Mouse (Mus musculus) forebrain, postnatal 0 days (tissue): ENCODE measurements around the gene Cbx7. TPM values are rescaled to one million over a fixed set of nuclear protein-coding genes. Genes with fewer than 3 reads are reported as not detected.

ENCODE experiments used
- ATAC-seq: fragments of 200-750 bp; cut with Nextera tagmentation; 2 replicates; pipeline ENCODE4 v1.8.0; 2017; ENCODE audit warnings: mild to moderate bottlenecking, moderate library complexity
- DNase-seq: peaks from one replicate; pipeline ENCODE4 v3.0.0-alpha.2; 2015
- H3K27ac ChIP-seq: fragments of 300-500 bp; sonication (generic); 2 replicates; pipeline ENCODE4 v1.5.1; 2014; ENCODE audit warnings: low read depth, mild to moderate bottlenecking, antibody characterized with exemption, low read length, moderate library complexity, mixed read lengths
- H3K27me3 ChIP-seq: fragments of 300-500 bp; sonication (generic); 2 replicates; pipeline ENCODE4 v1.6.1; 2014; ENCODE audit warnings: mild to moderate bottlenecking, low read length, mixed read lengths; ENCODE audit not compliant: insufficient read depth
- H3K36me3 ChIP-seq: fragments of 300-500 bp; sonication (generic); 2 replicates; pipeline ENCODE4 v1.6.1; 2014; ENCODE audit warnings: mild to moderate bottlenecking, moderate library complexity; ENCODE audit not compliant: insufficient read depth
- H3K4me1 ChIP-seq: fragments of 300-500 bp; sonication (generic); 2 replicates; pipeline ENCODE4 v1.6.1; 2014; ENCODE audit warnings: antibody characterized with exemption; ENCODE audit not compliant: insufficient read depth
- H3K4me2 ChIP-seq: fragments of 300-500 bp; sonication (generic); 2 replicates; pipeline ENCODE4 v1.6.1; 2014; ENCODE audit warnings: low read depth, mild to moderate bottlenecking, moderate library complexity
- H3K4me3 ChIP-seq: fragments of 300-500 bp; sonication (generic); 2 replicates; pipeline ENCODE4 v1.5.1; 2014; ENCODE audit warnings: low read depth, low read length, mixed read lengths
- H3K9ac ChIP-seq: fragments of 300-500 bp; sonication (generic); 2 replicates; pipeline ENCODE4 v1.6.1; 2014; ENCODE audit warnings: mild to moderate bottlenecking
- H3K9me3 ChIP-seq: fragments of 300-500 bp; sonication (generic); 2 replicates; pipeline ENCODE4 v1.6.1; 2016; ENCODE audit warnings: low read length
- CTCF ChIP-seq: sonication (generic); IDR thresholded peaks from 2 replicates; pipeline ENCODE4 v1.5.1; 2016; ENCODE audit warnings: antibody characterized with exemption, control low read depth, low read depth
- WGBS: fragments of 180-500 bp; shearing (Covaris S2); extraction: QIAGEN DNeasy Blood & Tissue Kit; methylation state at CpG from one replicate; pipeline ENCODE4 v1.1.7; 2014; 5-methylcytosine and 5-hydroxymethylcytosine counted together
- polyA plus RNA-seq: library from polyadenylated mRNA; unstranded; fragments of >200 nt; fragmentation: Nextera tagmentation; extraction: Ambion mirVana; gene quantifications from 2 replicates; pipeline ENCODE4 v1.2.1, GENCODE M21; 2015
- total RNA-seq: library from RNA; depleted of rRNA; stranded (reverse); fragments of >200 nt; gene quantifications from 2 replicates; pipeline ENCODE4 v1.2.3, GENCODE M21; 2014

Gene Cbx7
- total and polyA plus RNA-seq, 2 experiments from 2014 or later, result 3.1 to 11.1 TPM

DNA sequence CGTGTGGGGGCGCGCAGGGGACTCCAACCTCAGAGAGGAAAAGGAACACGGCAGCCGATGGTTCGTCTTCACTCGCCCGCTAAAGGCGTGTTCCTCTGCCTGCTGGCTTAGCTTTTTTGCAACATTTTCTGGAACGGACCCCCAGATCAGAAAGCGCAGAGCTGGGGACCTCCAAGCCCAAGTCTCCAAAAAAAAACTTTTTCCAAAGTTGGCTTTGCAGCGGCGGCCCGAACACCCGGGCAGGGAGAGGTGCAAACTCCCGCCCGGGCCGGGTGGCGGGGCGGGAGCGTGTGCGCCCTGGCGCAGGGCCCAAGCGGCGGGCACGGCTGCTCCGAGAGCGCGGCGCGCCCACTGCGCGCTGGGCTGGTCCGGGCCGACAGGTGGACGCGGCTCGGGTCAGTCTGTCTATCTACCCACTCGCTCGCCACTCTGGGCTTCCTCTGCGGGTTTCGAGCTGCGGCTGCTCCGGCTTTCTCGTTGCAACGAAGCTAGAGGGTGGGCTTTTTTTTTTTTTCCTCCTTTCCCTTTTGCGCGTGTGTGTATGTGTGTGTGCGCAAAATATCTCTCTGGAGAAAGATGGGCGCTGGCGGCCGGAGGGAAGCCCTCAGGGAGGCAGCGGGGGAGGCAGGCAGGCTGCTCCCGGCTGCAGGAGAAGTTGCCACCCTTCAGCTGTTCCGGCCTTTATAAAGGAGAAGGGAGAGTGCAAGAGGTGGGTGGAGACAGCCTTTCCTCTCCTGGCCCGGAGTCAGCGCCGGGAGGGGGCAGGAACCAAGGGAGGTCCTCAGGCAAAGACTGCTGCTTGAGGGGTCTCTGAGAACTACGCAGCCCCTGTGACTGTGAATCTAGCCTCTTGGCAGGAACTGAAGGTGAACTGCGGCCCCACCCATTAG lies 43.6 kb upstream of the Cbx7 start, which contains the start of gene Pdgfb:
Gene Pdgfb (minus strand): TSS at position 657 of the 890 bp plus-strand sequence.
- DNase-seq (peak; percentile 45), ATAC-seq (no peak)
- no peaks in the 10 kb centered on the region for H3K36me3 ChIP-seq
- H3K27ac ChIP-seq, result no peak within 1 kb of the TSS
- peak within 1 kb of the TSS; percentile 95 for H3K4me2 ChIP-seq
- TF ChIP-seq CTCF, result no peak
- peaks cover 11% of the 10 kb centered on the region; the same call in 1 of the 2 replicates for H3K27me3 ChIP-seq
- H3K9me3 ChIP-seq, result no peaks in the 10 kb centered on the region
- WGBS, result 1% methylated on average over 60 of the region's 60 CpGs
- H3K9ac ChIP-seq, result peak within 1 kb of the TSS; percentile 88
- H3K4me3 ChIP-seq, result peak within 1 kb of the TSS; percentile 76
- peaks cover 7% of the 10 kb centered on the region; the same call in 1 of the 2 replicates for H3K4me1 ChIP-seq

DNA sequence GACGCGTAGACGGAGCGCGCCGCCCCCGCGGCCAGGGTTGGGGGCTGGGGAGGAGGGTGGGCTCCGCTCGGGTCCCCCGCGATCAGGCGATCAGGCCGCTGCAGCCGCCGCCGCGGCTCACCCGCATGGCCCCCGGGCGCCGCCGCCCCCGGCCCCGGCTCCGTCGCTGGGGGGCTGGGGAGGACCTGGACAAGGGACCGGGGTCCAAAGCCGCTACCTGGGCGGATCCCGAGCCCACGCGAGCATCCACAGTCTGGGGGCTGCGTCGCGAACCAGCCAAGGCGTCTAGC lies 43.1 kb upstream of the Cbx7 start:
- H3K27me3 ChIP-seq, result peaks cover 11% of the 10 kb centered on the region; the same call in 1 of the 2 replicates
- no peak for DNase-seq
- 1% methylated on average over 23 of the region's 37 CpGs for WGBS

DNA sequence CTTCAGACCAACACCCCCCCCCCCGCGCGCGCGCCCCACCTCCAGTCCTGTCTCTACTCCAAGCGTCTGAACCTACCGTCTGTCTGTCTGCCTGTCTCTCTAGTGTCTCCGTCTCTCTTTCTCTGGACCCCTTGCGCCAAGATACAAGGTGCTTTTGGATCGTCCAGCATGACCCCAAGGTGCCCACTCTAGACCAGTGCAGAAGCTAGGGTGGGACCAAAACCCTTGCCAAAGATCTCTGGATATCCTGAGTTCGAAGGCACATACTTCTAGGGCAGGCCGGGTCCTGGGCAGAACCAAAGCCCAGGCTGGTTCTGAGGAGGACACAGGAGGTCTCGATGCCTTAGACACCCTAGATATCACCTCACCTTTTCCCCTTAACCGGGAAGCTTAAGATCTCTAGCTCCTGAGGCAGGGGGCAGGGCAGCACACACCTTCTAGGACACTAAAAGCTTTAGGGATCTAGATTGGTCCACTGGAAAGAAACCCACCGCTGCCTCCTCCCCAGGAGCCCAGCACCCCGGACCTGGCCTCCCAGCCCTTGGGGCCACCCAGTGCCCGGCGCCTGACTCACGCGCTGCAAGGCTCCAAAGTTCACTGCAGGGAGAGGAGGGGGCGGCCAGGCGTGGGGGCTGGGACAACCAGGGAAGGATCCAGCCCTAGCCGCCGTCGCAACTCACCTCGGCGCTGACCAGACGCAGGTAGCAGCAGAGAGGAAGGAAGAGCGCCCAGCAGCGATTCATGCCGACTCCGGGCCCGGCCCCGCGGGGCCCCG lies 42.5 kb upstream of the Cbx7 start:
- Histone ChIP-seq H3K27me3 (peaks cover 11% of the 10 kb centered on the region; the same call in 1 of the 2 replicates), H3K36me3 (no peaks in the 10 kb centered on the region), H3K4me3 (peak overlapping the region; percentile 76), H3K4me2 (peak overlapping the region; percentile 95), H3K9me3 (no peaks in the 10 kb centered on the region), H3K9ac (peak overlapping the region; percentile 88), H3K4me1 (peaks cover 7% of the 10 kb centered on the region; the same call in 1 of the 2 replicates), H3K27ac (peak overlapping the region; percentile 77)
- ATAC-seq (no peak), DNase-seq (no peak)
- no peak for TF ChIP-seq CTCF
- WGBS, result 3% methylated on average over 33 of the region's 36 CpGs

More for the DNA sequence above, 43.1 kb upstream of the Cbx7 start:
- peak overlapping the region; percentile 88 for H3K9ac ChIP-seq
- peak overlapping the region; percentile 95 for H3K4me2 ChIP-seq
- no peak for ATAC-seq
- H3K9me3 ChIP-seq, result no peaks in the 10 kb centered on the region
- H3K4me1 ChIP-seq, result peaks cover 7% of the 10 kb centered on the region; the same call in 1 of the 2 replicates
- TF ChIP-seq CTCF, result no peak
- H3K4me3 ChIP-seq, result peak overlapping the region; percentile 76
- H3K36me3 ChIP-seq, result no peaks in the 10 kb centered on the region
- H3K27ac ChIP-seq, result no peak overlapping the region

DNA sequence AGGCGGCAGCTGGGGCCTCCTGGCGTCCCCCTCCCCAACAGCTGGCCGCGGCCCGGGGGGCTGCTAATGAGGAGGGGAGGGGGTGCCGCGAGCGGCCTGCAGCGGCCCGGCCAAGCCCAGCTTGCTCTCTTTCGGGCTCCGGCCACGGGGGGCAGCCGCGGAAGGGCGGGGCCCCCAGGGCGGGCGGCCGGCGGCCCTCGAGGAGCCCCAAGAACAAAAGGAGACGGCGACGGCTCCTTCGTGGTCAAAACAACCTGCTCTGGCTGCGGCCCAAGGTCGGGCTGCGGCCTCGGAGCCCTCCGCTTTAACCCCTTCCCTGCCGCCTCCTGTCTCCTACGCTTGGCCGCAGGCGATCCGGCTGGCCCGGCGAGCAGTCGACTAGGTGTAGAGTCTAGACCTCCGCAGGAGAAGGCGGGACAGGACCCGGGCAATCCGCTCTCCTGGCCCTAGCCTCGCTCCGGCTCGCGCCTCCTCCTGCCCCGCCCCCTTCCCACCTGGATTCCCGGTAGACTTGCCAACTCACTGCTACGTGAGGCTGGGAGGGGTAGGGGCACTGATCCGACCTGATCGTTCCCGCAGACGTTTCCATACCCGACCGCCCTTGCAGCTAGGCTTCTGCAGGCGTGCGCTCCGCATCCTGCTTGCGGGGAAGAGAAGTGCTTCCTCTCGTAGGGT lies 41.7 kb upstream of the Cbx7 start:
- peak; percentile 45 for ATAC-seq
- Histone ChIP-seq H3K4me1 (peaks cover 7% of the 10 kb centered on the region; the same call in 1 of the 2 replicates), H3K4me2 (peak overlapping the region; percentile 95), H3K27me3 (peaks cover 11% of the 10 kb centered on the region; the same call in 1 of the 2 replicates), H3K9me3 (no peaks in the 10 kb centered on the region), H3K27ac (peak overlapping the region; percentile 77), H3K9ac (peak overlapping the region; percentile 88), H3K4me3 (peak overlapping the region; percentile 76), H3K36me3 (no peaks in the 10 kb centered on the region)
- DNase-seq, result peak; percentile 64
- TF ChIP-seq CTCF, result no peak
- WGBS, result 2% methylated on average over 50 of the region's 60 CpGs

DNA sequence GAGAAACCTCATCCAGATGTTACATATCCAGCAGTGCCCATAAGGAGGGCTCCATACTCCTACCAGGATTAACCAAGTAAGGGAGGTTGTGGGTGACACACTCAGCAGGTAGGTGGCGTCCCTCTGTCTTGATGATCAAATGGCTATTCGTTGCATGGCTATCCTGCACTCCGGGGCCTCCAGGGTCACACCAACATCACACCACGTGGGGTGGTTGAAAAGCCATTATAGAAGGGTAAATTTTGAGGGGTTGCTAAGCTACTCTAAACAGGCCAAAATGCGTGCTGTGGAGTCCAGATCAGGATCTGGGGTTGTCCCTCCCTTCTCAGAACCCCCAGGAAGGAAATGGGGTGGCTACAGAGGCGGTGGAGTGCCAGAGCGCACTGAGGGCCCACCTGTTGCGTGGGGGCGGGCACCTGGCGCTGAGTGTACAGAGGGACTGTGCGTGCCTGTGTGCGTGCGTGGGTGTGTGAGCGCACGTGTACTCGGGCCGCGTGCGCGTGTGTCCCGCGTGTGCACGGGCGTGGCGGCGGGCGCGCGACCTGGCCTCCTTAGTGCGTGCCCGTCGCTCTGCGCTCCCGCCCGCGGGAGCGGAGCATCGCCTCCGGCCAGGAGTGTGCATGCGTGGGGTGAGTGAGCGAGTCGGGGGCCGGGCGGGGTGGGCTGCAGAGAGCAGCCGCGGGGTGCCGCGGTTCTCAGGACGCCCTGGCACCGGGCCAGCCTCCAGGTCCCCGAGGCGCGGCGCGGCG lies 41.0 kb upstream of the Cbx7 start:
- Histone ChIP-seq H3K27me3 (peaks cover 11% of the 10 kb centered on the region; the same call in 1 of the 2 replicates), H3K4me3 (peak overlapping the region; percentile 76), H3K4me2 (peak overlapping the region; percentile 95), H3K36me3 (no peaks in the 10 kb centered on the region), H3K9me3 (no peaks in the 10 kb centered on the region), H3K4me1 (peaks cover 7% of the 10 kb centered on the region; the same call in 1 of the 2 replicates), H3K27ac (peak overlapping the region; percentile 77), H3K9ac (peak overlapping the region; percentile 88)
- peak; percentile 35; the same call in 1 of the 2 replicates for TF ChIP-seq CTCF
- DNase-seq (peak; percentile 87), ATAC-seq (peak; percentile 88)
- WGBS, result 3% methylated on average over 40 of the region's 56 CpGs

DNA sequence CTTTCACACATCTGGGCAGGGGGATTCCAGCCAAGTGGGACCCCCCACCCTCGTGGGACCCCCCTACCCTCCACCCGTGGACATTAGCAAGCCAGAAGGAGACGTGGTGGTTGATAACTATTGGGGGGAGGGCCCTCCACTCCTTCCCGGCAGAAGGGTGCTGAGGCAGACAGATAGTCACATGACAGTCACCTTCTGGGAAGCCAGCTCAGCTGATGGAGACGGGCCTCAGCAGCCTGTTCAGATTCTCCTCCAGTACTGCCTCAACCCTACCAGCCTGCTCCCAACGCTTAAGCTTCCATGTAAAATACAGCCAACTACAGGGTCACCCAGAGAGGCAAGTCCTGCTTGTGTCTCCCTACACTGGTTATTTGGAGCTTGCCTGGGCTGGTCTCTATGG lies 40.3 kb upstream of the Cbx7 start:
- Histone ChIP-seq H3K36me3 (no peaks in the 10 kb centered on the region), H3K4me3 (no peak overlapping the region), H3K27ac (no peak overlapping the region), H3K4me2 (peak overlapping the region; percentile 95), H3K4me1 (peaks cover 7% of the 10 kb centered on the region; the same call in 1 of the 2 replicates), H3K9ac (no peak overlapping the region), H3K9me3 (no peaks in the 10 kb centered on the region), H3K27me3 (peaks cover 11% of the 10 kb centered on the region; the same call in 1 of the 2 replicates)
- DNase-seq, result peak; percentile 16
- ATAC-seq, result no peak
- no peak for TF ChIP-seq CTCF
- 38% methylated on average over 6 of the region's 6 CpGs for WGBS
